Mouse (Mus musculus) G1E-ER4 (cell line): ENCODE data around the gene Ttc34. TPM values are rescaled to one million over a fixed set of nuclear protein-coding genes. Genes with fewer than 3 reads are reported as not detected.

Experiments
- GATA1 ChIP-seq: IDR thresholded peaks from one replicate; pipeline ENCODE4 v1.8.0; 2012; ENCODE audit warnings: low read length, inconsistent platforms
- polyA plus RNA-seq: library from polyadenylated mRNA; stranded (reverse); fragments of >175 nt; gene quantifications from 2 replicates; pipeline ENCODE4 v1.2.3, GENCODE M21; 2012

Ttc34 gene
- polyA plus RNA-seq, 1 experiment, result not detected

DNA sequence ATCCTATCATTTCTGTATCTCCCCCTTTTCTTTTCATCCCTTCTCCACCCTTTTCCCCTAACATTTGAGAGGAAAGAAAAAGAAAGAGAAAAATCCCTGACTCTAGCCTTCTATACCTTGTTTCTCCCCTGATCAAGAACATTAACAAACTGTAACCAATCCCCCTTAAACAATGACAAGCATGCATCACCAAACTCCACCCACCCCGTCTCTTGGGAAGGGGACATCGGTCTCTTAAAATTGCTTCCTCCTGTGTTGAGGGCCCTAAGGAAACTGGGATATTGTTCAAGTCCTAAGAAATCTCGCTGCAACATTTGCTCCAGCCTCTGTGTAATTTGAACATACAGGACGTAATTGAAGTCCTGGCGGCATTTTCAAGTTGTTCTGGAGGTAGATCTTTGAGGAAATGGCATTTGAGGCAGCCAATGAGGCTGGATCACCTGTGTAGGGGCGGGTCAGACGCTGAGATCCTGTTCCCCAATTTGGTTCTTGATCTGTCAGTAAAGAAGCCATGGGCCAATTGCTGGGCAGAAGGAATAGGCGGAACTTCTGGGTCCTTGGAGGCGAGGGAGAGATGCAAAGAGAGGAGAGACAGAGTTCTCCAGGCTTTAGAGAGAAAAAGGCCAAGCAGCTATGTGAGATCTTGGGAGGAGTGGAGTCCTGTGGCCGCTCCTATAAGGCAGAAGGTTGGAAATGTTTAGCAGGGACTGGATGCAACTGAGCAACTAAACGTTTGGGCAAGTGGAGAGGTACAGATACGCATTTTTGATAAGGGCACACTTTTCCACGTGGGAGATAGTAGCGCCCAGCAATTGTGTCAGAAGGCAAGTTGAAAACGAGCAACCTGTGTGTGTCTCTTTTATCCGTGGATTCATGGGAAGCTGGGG, 67.2 kb downstream of the Ttc34 start:
- TF ChIP-seq GATA1, result no peak

DNA sequence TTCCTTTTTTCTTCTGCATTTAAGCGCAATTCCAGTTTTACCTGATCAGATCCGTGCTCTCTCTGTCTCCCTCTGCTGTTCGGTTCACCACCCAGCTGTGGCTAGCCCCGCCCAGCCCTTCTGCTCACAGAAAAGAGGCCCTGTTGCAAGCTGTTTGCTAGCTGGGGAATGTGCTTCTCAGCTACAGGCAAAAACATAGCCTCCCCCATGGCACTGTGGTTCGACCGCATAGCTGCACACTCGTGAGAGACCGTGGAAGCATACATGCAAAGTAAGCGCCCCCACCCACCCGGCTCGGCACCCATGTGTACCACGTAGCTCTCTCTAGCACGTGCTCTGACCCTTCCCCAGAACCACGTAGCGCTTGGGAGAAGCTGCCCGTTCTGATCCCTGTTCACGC, 70.6 kb downstream of the Ttc34 start:
- TF ChIP-seq GATA1, result no peak

DNA sequence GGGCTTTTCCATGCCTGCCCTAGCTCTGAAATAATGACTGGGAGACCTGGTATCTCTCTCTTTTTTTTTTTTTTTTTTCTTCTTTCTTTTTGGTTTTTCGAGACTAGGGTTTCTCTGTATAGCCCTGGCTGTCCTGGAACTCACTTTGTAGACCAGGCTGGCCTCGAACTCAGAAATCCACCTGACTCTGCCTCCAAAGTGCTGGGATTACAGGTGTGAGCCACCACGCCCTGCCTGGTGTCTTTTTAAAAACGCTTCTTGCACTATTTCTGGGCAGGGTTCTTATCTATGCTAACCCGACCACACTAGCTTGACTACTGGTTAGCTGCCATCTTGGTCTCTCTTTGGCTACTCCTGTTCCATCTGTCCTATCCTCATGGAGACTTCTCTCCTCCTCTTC, 71.2 kb downstream of the Ttc34 start:
- no peak for TF ChIP-seq GATA1

GRCm38 (mm10) chr4:154910606-154911522, 73.6 kb downstream of the Ttc34 start:
- TF ChIP-seq GATA1, result no peak

DNA sequence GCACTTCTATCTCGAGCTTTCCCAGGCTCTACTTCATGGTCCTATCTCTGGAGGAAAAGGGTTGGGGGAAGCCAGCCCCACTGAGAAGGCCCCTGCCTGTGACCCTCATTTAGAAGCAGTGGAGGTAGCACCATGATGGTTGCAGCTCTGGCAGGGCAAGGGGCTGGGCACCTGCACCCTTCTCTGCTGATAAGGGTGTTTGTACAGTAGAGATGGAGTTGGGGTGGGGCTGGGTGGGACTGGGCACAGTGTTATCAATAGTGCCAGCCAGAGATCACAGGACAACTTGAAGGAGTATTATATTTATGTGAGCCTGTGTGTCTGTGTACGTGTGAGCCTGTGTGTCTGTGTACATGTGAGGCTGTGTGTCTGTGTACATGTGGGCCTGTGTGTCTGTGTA, 74.4 kb downstream of the Ttc34 start:
- TF ChIP-seq GATA1, result no peak

DNA sequence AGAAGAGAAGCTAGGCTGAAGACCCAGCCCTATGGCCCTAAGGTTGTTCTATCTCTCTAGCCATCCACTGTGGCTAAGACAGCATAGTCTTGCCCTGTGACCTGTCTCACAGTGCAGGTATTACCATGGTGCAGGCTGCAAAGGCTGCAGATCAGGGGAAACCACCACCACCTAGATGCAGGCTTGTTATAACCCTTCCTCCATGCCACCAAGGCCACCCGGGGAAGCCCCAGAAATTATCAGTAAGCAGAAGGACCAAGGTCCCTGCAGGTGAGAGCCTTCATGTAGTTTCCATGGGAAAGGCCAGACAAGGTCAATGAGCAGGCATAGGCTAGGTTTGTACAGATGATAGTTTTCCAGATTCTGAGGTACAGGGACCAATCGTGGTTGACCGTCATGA, 76.6 kb downstream of the Ttc34 start:
- TF ChIP-seq GATA1, result no peak

DNA sequence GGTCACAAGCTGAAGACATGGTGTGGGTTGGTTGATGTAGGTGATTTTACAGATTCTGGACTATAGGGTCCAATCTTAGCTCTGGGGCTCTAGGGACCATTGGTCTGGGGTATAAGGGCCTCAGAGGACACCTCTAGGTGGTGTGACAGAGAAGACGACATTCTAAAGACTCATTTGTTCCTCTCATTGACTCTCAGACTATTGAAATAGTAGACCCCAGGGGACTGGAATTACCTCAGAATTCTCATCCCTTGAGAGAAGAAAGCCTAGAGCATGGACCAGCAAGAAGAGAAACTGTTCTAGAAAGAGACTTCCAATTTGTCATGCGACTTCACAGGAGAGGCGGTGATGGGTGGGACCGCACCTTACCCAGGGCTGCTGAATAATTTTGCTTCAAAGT, 77.0 kb downstream of the Ttc34 start:
- no peak for TF ChIP-seq GATA1

DNA sequence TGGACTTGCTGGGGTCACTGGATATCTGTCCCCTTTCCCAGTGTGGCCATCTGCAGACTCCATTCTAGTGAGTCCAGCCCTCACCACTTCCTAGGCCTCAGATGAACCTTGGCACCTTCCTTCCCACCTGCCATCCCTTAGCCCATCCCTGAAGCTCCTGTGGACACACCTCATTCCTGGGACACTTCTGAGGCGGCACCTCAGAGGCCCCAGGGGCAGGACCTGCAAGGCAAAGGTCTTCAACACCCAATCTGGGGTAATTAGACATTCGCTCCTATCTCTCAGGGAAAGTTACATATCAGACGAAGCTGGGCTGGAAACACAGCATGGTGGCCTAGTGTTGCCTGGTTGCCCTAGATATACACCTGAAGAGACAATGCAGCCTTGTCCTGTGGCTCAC, 77.4 kb downstream of the Ttc34 start:
- TF ChIP-seq GATA1, result no peak

DNA sequence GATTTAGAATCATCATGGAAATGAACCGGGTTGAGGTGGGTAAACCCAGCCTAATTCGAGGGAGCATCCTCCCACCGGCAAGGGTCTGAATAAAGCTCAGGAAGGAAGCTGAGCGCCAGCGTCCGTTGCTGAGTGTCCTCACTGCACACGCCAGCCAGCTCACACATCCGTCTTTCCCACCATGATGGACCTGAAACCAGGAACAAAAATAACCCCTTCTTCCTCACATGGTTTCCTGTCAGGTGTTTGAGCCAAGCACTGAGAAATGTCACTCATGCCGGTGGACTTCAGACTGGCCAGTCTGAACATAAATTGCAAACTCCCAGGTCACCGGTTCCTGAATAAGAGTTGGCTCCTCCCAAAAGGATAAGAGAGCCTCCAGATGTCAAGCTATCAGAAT, 78.0 kb downstream of the Ttc34 start:
- TF ChIP-seq GATA1, result no peak

GRCm38 (mm10) chr4:154916662-154917061, 79.4 kb downstream of the Ttc34 start:
- no peak for TF ChIP-seq GATA1

Other genes starting within 250 kb of the Ttc34 start
- not detected in 2 replicates for gene Prdm16, start 200.6 kb upstream of the Ttc34 start, polyA plus RNA-seq
- not detected in 2 replicates for gene Actrt2, start 169.6 kb upstream of the Ttc34 start, polyA plus RNA-seq
- gene Mmel1, start 32.1 kb downstream of the Ttc34 start, polyA plus RNA-seq, result 0.05 and 0.10 TPM in 2 replicates
- gene Fam213b, start 61.7 kb downstream of the Ttc34 start, polyA plus RNA-seq, result not detected in 2 replicates
- 2.9 and 11.6 TPM in 2 replicates for gene Tnfrsf14, start 91.1 kb downstream of the Ttc34 start, polyA plus RNA-seq
- not detected in 2 replicates for gene Hes5, start 123.5 kb downstream of the Ttc34 start, polyA plus RNA-seq
- gene Pank4, start 126.7 kb downstream of the Ttc34 start, polyA plus RNA-seq, result 40.0 and 48.2 TPM in 2 replicates
- gene Plch2, start 219.3 kb downstream of the Ttc34 start, polyA plus RNA-seq, result 0.56 TPM in 2 replicates
- gene Pex10, start 229.6 kb downstream of the Ttc34 start, polyA plus RNA-seq, result 20.2 and 30.0 TPM in 2 replicates
- gene Rer1, start 248.9 kb downstream of the Ttc34 start, polyA plus RNA-seq, result 63.6 and 101 TPM in 2 replicates
- gene Morn1, start 249.1 kb downstream of the Ttc34 start, polyA plus RNA-seq, result 2.6 and 3.1 TPM in 2 replicates